In genomic region chr1:106796987-106797779, GRCm38 (mm10) we compare ENCODE assay signal across 7 mouse cellular contexts. TPM values are rescaled to one million over a fixed set of nuclear protein-coding genes. Genes with fewer than 3 reads are reported as not detected.
DNase-seq lines count a peak whose midpoint lies in the region; ATAC-seq lines count a peak whose summit lies in the region.

No protein-coding gene starts in this region.

- H3K36me3 ChIP-seq in forebrain, embryonic 13.5 days (ENCODE audit: poor library complexity, severe bottlenecking), result no peaks in the 10 kb centered on the region
- peaks cover 3% of the 10 kb centered on the region; the same call in 1 of the 2 replicates for H3K36me3 ChIP-seq in liver, embryonic 13.5 days

- DNase-seq in 3T3-L1 (ENCODE audit: low read depth, low spot score), result peak; percentile 31
- peak; percentile 17 for DNase-seq in A20 (ENCODE audit: low read depth, low spot score)
- DNase-seq in liver, embryonic 13.5 days, result no peak
- no peak for DNase-seq in adrenal gland, postnatal 10 days
- no peak for DNase-seq in left cerebral cortex, adult 11 months (ENCODE audit: low spot score)
- DNase-seq in thymus, postnatal 10 days (ENCODE audit: low spot score in 2 of 2), result no peak

- H3K27ac ChIP-seq in forebrain, embryonic 13.5 days, result no peak overlapping the region
- H3K27ac ChIP-seq in liver, embryonic 13.5 days, result no peak overlapping the region

- ATAC-seq in forebrain, embryonic 13.5 days, result peak; percentile 50
- no peak for ATAC-seq in liver, embryonic 13.5 days (ENCODE audit: low read depth)

- H3K4me2 ChIP-seq in forebrain, embryonic 13.5 days, result peak overlapping the region; percentile 74
- peak overlapping the region; percentile 78 for H3K4me2 ChIP-seq in liver, embryonic 13.5 days

- no peaks in the 10 kb centered on the region for H3K27me3 ChIP-seq in forebrain, embryonic 13.5 days
- H3K27me3 ChIP-seq in liver, embryonic 13.5 days, result no peaks in the 10 kb centered on the region

- peak overlapping the region; percentile 94 for H3K4me3 ChIP-seq in forebrain, embryonic 13.5 days
- H3K4me3 ChIP-seq in liver, embryonic 13.5 days (replicated peaks), result peak overlapping the region; percentile 98

- no peaks in the 10 kb centered on the region for H3K9me3 ChIP-seq in forebrain, embryonic 13.5 days (replicated peaks)
- no peaks in the 10 kb centered on the region for H3K9me3 ChIP-seq in liver, embryonic 13.5 days (replicated peaks)

- peaks cover 27% of the 10 kb centered on the region for H3K4me1 ChIP-seq in forebrain, embryonic 13.5 days
- H3K4me1 ChIP-seq in liver, embryonic 13.5 days (replicated peaks), result peaks cover 26% of the 10 kb centered on the region

- H3K9ac ChIP-seq in forebrain, embryonic 13.5 days, result no peak overlapping the region
- H3K9ac ChIP-seq in liver, embryonic 13.5 days, result peak overlapping the region; percentile 46; the same call in 1 of the 2 replicates

- 60% methylated on average over 7 of the region's 7 CpGs for WGBS in forebrain, embryonic 13.5 days
- 50% methylated on average over 7 of the region's 7 CpGs for WGBS in liver, embryonic 13.5 days (ENCODE audit: insufficient replicate concordance)

RNA-seq across cellular contexts. Expression of gene Vps4b, which starts 0.7 kb away (rescaled TPM):
- 51.6 and 55.2 TPM in 2 replicates for polyA plus RNA-seq in forebrain, embryonic 13.5 days (2015; fragmentation: Nextera tagmentation; extraction: Ambion mirVana)
- polyA plus RNA-seq in liver, embryonic 13.5 days (2015; fragmentation: Nextera tagmentation; extraction: Ambion mirVana), result 23.6 and 29.6 TPM in 2 replicates
- 10 to 100 TPM; 89.0 to 95.4 TPM for total RNA-seq in adrenal gland, postnatal 10 days (2021)

RNA-seq across cellular contexts. Expression of gene Kdsr, which starts 37.7 kb away (rescaled TPM):
- 10.1 and 11.5 TPM in 2 replicates for polyA plus RNA-seq in forebrain, embryonic 13.5 days (2015; fragmentation: Nextera tagmentation; extraction: Ambion mirVana)
- polyA plus RNA-seq in liver, embryonic 13.5 days (2015; fragmentation: Nextera tagmentation; extraction: Ambion mirVana), result 4.5 and 4.9 TPM in 2 replicates
- total RNA-seq in adrenal gland, postnatal 10 days (2021), result 10 to 100 TPM; 24.2 to 25.3 TPM

Comparison
In these comparisons a context has a peak if more than half of its experiments do, and no peak if none do; other contexts are left out.
1. DNase-seq: peak in 3T3-L1 (single experiment) and A20 (single experiment); none in liver, embryonic 13.5 days (single experiment), adrenal gland, postnatal 10 days (single experiment), left cerebral cortex, adult 11 months (single experiment) and thymus, postnatal 10 days (0 of 2).